Mouse (Mus musculus) T-helper 2 cell (primary cell): Measurements from ENCODE around the gene Edar.

ENCODE experiments used
- in situ Hi-C: fragments of 300-600 bp; cut with MboI, MseI; formaldehyde crosslinking; loops from one replicate; pipeline ENCODE4 v1.15.1; 2025; ENCODE audit warnings: high pct_unique_total_duplicates

The Edar gene

GRCm38 (mm10) chr10:58601946-58602345 lies 73.5 kb downstream of the Edar start:
- in situ Hi-C loops, result no loop called here

DNA sequence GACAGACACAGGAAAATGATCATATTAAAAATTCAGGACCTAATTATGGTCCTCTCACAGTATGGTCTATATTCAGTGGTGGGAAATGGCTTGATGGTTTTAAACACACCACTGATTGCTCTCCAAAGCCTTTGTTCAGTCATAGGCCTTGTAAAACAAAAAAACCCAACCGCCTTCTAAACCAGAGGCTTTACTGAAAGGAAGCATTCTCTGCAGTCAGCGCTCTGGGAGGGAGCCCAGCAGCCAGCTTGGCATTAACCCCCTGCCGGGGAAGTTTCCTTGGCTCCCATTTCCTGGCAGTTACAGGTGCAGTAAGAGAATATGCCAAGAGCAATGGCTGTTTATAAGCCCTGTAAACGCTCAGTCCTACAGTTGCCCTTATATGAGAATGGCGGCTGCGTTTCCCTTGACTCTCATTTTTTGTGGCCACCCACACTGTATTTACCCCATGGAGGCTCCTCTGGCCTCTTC lies 74.0 kb downstream of the Edar start:
- in situ Hi-C loops, result no loop called here

- in situ Hi-C loops, result no loop called here
Observed at GRCm38 (mm10) chr10:58600983-58601382, 74.5 kb downstream of the Edar start.

- in situ Hi-C loops, result no loop called here
Observed at GRCm38 (mm10) chr10:58600151-58600550, 75.3 kb downstream of the Edar start.

DNA sequence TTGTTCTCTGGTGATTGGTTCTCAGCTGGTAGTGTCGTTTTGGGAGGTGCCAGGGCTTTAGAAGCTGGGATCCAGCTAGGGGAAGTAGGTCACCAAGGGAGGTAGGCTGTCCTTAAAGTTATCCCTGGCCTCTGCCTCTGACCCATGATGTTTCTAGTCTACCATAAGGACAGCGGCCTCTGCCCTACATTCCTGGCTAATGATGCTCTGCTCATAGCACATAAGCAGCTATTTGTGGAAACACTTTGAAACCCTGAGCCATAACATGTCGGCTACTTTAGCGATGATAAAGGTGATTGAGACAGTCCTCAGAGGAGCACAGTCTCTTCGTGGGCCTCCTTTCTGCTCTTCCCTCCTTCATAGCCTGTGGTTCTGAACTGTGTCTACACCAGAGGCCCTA lies 79.6 kb downstream of the Edar start:
- in situ Hi-C loops, result no loop called here

DNA sequence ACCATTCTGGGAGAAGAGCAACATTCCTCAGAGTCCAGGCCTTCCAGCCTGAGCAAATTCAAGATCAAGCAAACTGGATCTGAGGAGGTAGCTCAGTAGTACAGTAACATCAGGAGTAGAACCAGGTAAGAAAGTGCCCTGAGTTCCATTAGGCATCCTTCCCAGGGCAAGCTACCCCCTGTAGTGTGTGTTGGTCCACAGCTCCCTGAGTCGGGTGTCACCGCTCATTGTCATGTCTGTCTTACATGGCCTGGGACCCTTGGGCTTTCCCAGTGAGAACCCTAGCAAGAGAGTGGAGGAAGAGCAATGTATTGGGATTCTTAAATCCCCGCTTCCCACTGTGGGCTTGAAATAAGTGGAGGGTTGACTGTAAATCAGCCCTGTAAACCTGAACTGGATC lies 80.3 kb downstream of the Edar start:
- in situ Hi-C loops, result no loop called here

DNA sequence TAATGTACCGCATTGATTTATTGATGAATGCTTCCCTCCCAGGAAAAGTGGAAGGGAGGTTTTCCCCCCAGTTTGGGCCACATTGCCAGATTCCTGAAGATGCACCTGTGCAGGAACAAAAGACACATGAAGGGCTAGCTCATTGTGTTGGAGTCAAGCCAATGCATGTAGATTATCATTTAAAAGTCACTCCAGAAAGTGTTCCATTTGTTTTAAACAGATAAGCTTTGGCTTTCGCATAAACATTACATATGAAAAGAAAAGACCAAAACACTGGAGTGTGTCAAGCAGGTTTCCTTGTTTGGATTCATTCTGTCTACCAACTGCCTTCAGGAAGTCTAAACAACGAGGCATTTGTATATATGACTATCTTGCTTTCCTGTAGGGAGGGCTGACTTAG lies 81.0 kb downstream of the Edar start:
- in situ Hi-C loops, result no loop called here

DNA sequence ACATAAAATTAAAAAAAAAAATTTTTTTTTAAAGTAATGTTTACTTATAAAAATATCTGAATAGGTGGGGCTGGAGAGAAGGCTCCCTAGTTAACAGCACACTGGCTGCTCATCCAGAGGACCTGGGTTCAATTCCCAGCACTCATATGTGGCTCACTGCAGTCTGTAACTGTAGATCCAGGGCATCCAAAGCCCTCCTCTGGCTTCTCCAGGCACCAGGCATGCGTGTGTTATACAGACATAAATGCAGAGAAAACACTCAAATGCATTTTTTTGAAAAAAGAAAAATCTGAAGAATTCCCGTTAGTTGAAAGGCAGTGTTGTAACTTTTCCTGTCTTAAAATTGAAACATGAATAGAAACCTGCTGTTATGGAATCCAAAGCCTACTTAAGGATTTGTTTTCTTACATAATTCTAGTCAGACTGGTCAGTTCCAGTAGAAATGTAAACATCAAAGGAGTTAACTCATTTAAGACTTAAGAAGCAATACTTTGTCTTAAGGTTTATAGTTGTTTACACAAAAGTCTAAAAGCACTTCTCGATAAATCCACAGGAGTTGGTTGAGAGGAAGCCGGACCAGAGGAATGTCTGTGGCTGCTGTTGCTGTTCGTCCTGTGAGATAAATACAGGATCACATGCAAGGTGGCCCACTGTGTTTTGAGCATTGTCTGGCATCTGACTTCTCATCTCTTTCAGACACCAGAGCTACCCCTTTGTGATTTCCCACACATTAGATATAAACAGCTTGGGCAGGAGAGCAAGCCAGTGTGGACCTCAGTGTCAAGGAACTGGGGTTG lies 89.8 kb downstream of the Edar start:
- in situ Hi-C loops, result no loop called here

DNA sequence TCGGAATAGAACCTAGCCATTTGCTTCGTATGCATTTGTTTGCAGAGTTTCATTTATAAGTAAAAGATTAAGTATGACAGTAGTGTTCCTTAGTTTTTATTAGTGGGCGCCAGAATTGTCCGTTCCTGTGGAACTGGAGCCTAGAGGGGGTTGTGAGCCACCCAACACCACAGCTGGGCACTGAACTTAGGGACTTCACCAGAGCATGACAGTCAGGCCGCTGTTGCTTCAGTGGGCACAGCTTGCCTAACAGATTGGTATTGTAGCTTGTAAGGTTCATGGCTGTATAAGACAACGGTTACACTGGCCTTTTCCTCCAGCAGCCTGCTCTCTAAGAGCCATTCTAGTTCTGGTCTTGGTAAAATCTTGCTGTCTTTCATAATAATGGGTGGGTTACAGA lies 114.9 kb downstream of the Edar start:
- in situ Hi-C loops, result no loop called here

GRCm38 (mm10) chr10:58559901-58560300 lies 115.6 kb downstream of the Edar start:
- in situ Hi-C loops, result no loop called here

DNA sequence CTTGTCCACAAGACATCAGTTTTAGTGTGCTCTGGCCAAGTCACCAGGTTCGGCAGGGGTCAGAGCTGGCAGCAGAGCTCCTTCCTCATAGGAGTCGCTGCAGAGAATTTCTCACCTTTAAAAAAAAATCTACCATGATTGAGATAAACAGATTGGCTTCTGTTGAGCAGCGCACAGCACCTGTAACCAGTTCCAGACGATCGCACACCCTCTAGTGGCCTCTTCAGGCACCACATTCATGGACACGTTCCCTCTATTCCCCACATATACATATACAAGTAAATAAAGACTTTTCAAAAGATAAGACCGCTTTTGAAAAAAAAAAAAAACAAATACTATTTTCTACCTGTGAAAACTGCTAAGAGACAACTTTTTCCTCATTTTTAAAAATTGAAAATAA lies 116.4 kb downstream of the Edar start:
- in situ Hi-C loops, result no loop called here

- in situ Hi-C loops, result no loop called here
Observed at GRCm38 (mm10) chr10:58554693-58555387, 120.6 kb downstream of the Edar start.
